Mouse (Mus musculus) megakaryocyte, embryonic 14.5 days (primary cell): ENCODE results near the gene Tmbim6.

Source experiments
- FLI1 ChIP-seq: IDR thresholded peaks from 2 replicates; pipeline ENCODE4 v1.6.1; 2012; ENCODE audit warnings: low read length, inconsistent platforms, mixed read lengths
- GATA1 ChIP-seq: IDR thresholded peaks from 3 replicates; pipeline ENCODE4 v1.6.1; 2012; ENCODE audit warnings: mixed read lengths, low read length, inconsistent platforms, borderline replicate concordance

GRCm38 (mm10) chr15:99387976-99388375 lies 4.7 kb upstream of the Tmbim6 start:
- TF ChIP-seq GATA1: no peak
- TF ChIP-seq FLI1: no peak
